Mouse (Mus musculus): Measurements from ENCODE around the gene Ep300. TPM values are rescaled to one million over a fixed set of nuclear protein-coding genes. Genes with fewer than 3 reads are reported as not detected.

The Ep300 gene
- polyA plus RNA-seq (2012; ENCODE audit: low replicate concordance): 45.6 and 54.5 TPM in 2 replicates

GRCm38 (mm10) chr15:81584913-81585745 lies at the start of gene Ep300:
Gene Ep300, plus strand, starts transcription at chr15:81585351.

DNA sequence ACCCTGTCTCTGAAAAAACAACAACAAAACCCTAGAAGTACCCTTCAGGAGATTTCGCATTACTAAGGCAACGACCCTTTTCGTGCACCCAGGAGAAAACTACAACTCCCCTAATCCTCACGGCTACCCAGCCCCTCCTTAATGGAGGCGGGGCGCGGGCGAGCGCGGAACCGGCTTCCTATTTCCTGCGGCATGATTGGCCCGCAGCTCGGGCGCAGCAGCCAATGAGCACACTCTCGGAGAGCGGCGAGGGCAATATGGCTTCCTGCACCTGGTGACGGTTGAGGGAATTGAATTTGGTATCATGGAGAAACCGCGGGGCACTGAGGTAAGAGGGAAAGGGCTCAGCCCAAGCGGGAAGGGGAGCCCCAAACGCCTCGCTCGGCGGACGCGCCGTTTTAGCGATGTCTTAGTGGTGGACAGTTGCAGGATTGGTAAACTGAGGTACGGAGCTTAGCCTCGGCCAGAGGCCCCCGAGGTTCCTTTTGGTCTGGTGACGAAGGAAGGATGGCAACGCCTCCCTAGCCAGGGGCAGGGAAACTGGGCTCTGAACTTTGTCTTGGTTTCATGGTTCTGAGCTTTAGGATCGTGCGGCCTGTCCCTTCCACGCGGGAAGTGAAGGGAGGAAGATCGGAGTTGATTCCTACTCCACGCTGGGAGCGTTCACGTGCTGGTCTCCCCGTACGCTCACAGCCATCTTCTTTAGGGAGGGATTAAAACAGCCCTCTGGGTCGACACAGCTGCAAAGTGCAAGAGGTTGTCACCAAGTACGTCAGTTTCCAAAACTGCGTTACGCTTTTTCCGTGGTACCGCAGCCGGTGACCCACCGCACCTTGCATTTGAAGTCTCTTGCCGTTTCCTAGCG lies 78.8 kb downstream of the Ep300 start, which contains the start of gene L3mbtl2:
TSS of gene L3mbtl2 (plus strand) at position 193 of the 865 bp plus-strand sequence.

DNA sequence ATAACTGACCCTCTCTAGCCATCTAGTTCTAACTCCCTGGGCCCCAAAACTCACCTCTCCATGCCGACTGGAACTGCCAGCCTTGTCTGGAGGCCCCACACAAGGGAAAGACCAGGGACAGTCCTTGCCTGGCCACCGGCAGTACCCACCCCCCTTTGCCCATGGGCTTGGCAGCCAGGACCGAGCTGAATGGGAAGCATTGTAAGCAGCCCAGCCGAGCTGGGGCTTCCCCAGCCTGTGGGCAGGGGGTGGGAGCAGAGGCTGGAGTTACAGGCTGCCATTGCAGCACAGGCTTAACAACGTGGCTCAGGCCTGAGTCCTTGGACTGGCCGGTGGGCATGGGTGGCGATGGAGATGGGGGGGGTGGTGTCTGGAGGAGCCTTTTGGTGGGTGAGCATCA lies 112.0 kb downstream of the Ep300 start, which contains the start of gene Chadl:
TSS of gene Chadl (minus strand) at position 113 of the 400 bp plus-strand sequence.

Other genes starting within 250 kb of the Ep300 start
- 3.2 and 4.2 TPM in 2 replicates for gene Slc25a17, start 224.5 kb upstream of the Ep300 start, polyA plus RNA-seq (2012; ENCODE audit: low replicate concordance)
- gene St13, start 185.3 kb upstream of the Ep300 start, polyA plus RNA-seq (2012; ENCODE audit: low replicate concordance): 75.6 and 106 TPM in 2 replicates
- 0.28 and 0.86 TPM in 2 replicates for gene Xpnpep3, start 185.2 kb upstream of the Ep300 start, polyA plus RNA-seq (2012; ENCODE audit: low replicate concordance)
- 0.11 TPM in 1 of 2 replicates, not detected in the other for gene Dnajb7, start 177.1 kb upstream of the Ep300 start, polyA plus RNA-seq (2012; ENCODE audit: low replicate concordance)
- gene Rbx1, start 119.1 kb upstream of the Ep300 start, polyA plus RNA-seq (2012; ENCODE audit: low replicate concordance): 3.3 and 45.9 TPM in 2 replicates
- gene L3mbtl2, start 78.5 kb downstream of the Ep300 start, polyA plus RNA-seq (2012; ENCODE audit: low replicate concordance): 4.8 and 11.7 TPM in 2 replicates
- 0.37 and 1.2 TPM in 2 replicates for gene Chadl, start 111.9 kb downstream of the Ep300 start, polyA plus RNA-seq (2012; ENCODE audit: low replicate concordance)
- gene Zc3h7b, start 159.7 kb downstream of the Ep300 start, polyA plus RNA-seq (2012; ENCODE audit: low replicate concordance): 33.5 and 48.1 TPM in 2 replicates
- 92.8 and 163 TPM in 2 replicates for gene Rangap1, start 160.2 kb downstream of the Ep300 start, polyA plus RNA-seq (2012; ENCODE audit: low replicate concordance)
- gene Tef, start 217.1 kb downstream of the Ep300 start, polyA plus RNA-seq (2012; ENCODE audit: low replicate concordance): 27.1 and 77.8 TPM in 2 replicates

Data from hematopoietic multipotent progenitor cell, adult 10-12 weeks (in vitro differentiated cells).